Mouse (Mus musculus): ENCODE measurements around the gene Chrnb2. TPM values are rescaled to one million over a fixed set of nuclear protein-coding genes. Genes with fewer than 3 reads are reported as not detected.

The Chrnb2 gene
- polyA plus RNA-seq, 1 experiment from 2014 or later = 0.27 TPM

GRCm38 (mm10) chr3:89704064-89704463 lies 60.4 kb downstream of the Chrnb2 start:
- ATAC-seq (no peak), DNase-seq (ENCODE audit: low spot score) (no peak)
- no peak overlapping the region for H3K4me2 ChIP-seq (replicated peaks; ENCODE audit: low read depth, low read length)
- H3K27ac ChIP-seq (ENCODE audit: low read length) = no peak overlapping the region
- no peaks in the 10 kb centered on the region for H3K27me3 ChIP-seq (replicated peaks; ENCODE audit: insufficient read depth, low read length)
- H3K9ac ChIP-seq (replicated peaks; ENCODE audit: low read depth) = no peak overlapping the region
- TF ChIP-seq CTCF (IDR thresholded peaks at IDR 0.05) (no peak), EP300 (IDR thresholded peaks at IDR 0.05) (no peak)
- 72% methylated on average over 6 of the region's 6 CpGs for WGBS
- no peaks in the 10 kb centered on the region for H3K9me3 ChIP-seq (ENCODE audit: low read length)
- H3K4me1 ChIP-seq (ENCODE audit: insufficient read depth, low read depth, low read length) = no peaks in the 10 kb centered on the region
- no peaks in the 10 kb centered on the region for H3K36me3 ChIP-seq (ENCODE audit: insufficient read depth, low read length)
- H3K4me3 ChIP-seq (ENCODE audit: low read depth, low read length) = no peak overlapping the region

- Histone ChIP-seq H3K27ac (ENCODE audit: low read length) (no peak overlapping the region), H3K36me3 (ENCODE audit: insufficient read depth, low read length) (no peaks in the 10 kb centered on the region), H3K9me3 (ENCODE audit: low read length) (no peaks in the 10 kb centered on the region), H3K9ac (replicated peaks; ENCODE audit: low read depth) (no peak overlapping the region), H3K27me3 (replicated peaks; ENCODE audit: insufficient read depth, low read length) (no peaks in the 10 kb centered on the region), H3K4me3 (ENCODE audit: low read depth, low read length) (no peak overlapping the region), H3K4me2 (replicated peaks; ENCODE audit: low read depth, low read length) (no peak overlapping the region), H3K4me1 (ENCODE audit: insufficient read depth, low read depth, low read length) (no peaks in the 10 kb centered on the region)
- no peak for TF ChIP-seq CTCF (IDR thresholded peaks at IDR 0.05)
- TF ChIP-seq EP300 (IDR thresholded peaks at IDR 0.05) = no peak
- ATAC-seq = no peak
- DNase-seq (ENCODE audit: low spot score) = no peak
- WGBS = 44% methylated on average over 3 of the region's 3 CpGs
Measured at GRCm38 (mm10) chr3:89703596-89703995, 60.8 kb downstream of the Chrnb2 start.

- no peaks in the 10 kb centered on the region for H3K4me1 ChIP-seq (ENCODE audit: insufficient read depth, low read depth, low read length)
- TF ChIP-seq CTCF (IDR thresholded peaks at IDR 0.05) (no peak), EP300 (IDR thresholded peaks at IDR 0.05) (no peak)
- no peak overlapping the region for H3K4me3 ChIP-seq (ENCODE audit: low read depth, low read length)
- H3K4me2 ChIP-seq (replicated peaks; ENCODE audit: low read depth, low read length) = no peak overlapping the region
- no peak for ATAC-seq
- no peaks in the 10 kb centered on the region for H3K9me3 ChIP-seq (ENCODE audit: low read length)
- WGBS = 60% methylated on average over 11 of the region's 11 CpGs
- H3K36me3 ChIP-seq (ENCODE audit: insufficient read depth, low read length) = no peaks in the 10 kb centered on the region
- no peak overlapping the region for H3K9ac ChIP-seq (replicated peaks; ENCODE audit: low read depth)
- no peaks in the 10 kb centered on the region for H3K27me3 ChIP-seq (replicated peaks; ENCODE audit: insufficient read depth, low read length)
- no peak overlapping the region for H3K27ac ChIP-seq (ENCODE audit: low read length)
- DNase-seq (ENCODE audit: low spot score) = no peak
Measured at GRCm38 (mm10) chr3:89700461-89700860, 64.0 kb downstream of the Chrnb2 start.

GRCm38 (mm10) chr3:89698958-89699357 lies 65.5 kb downstream of the Chrnb2 start:
- Histone ChIP-seq H3K36me3 (ENCODE audit: insufficient read depth, low read length) (no peaks in the 10 kb centered on the region), H3K4me3 (ENCODE audit: low read depth, low read length) (no peak overlapping the region)
- WGBS = 91% methylated on average over 1 of the region's 1 CpGs

More at GRCm38 (mm10) chr3:89698958-89699357, 65.5 kb downstream of the Chrnb2 start:
- no peaks in the 10 kb centered on the region for H3K27me3 ChIP-seq (replicated peaks; ENCODE audit: insufficient read depth, low read length)
- ATAC-seq (no peak), DNase-seq (ENCODE audit: low spot score) (no peak)
- no peak overlapping the region for H3K9ac ChIP-seq (replicated peaks; ENCODE audit: low read depth)
- no peaks in the 10 kb centered on the region for H3K9me3 ChIP-seq (ENCODE audit: low read length)
- no peak overlapping the region for H3K4me2 ChIP-seq (replicated peaks; ENCODE audit: low read depth, low read length)
- no peaks in the 10 kb centered on the region for H3K4me1 ChIP-seq (ENCODE audit: insufficient read depth, low read depth, low read length)
- no peak overlapping the region for H3K27ac ChIP-seq (ENCODE audit: low read length)
- TF ChIP-seq EP300 (IDR thresholded peaks at IDR 0.05) (no peak), CTCF (IDR thresholded peaks at IDR 0.05) (no peak)

Other genes starting within 250 kb of the Chrnb2 start
- 1.00 and 1.0 TPM in 2 replicates for gene Kcnn3, start 244.5 kb downstream of the Chrnb2 start, polyA plus RNA-seq (2015; fragmentation: Nextera tagmentation; extraction: Ambion mirVana)
- gene Adar, start 49.6 kb downstream of the Chrnb2 start, polyA plus RNA-seq (2015; fragmentation: Nextera tagmentation; extraction: Ambion mirVana) = 7.5 and 7.9 TPM in 2 replicates
- gene Ube2q1, start 9.0 kb upstream of the Chrnb2 start, polyA plus RNA-seq (2015; fragmentation: Nextera tagmentation; extraction: Ambion mirVana) = 12.4 and 13.4 TPM in 2 replicates
- 11.2 and 12.1 TPM in 2 replicates for gene She, start 66.7 kb upstream of the Chrnb2 start, polyA plus RNA-seq (2015; fragmentation: Nextera tagmentation; extraction: Ambion mirVana)
- gene Il6ra, start 148.6 kb upstream of the Chrnb2 start, polyA plus RNA-seq (2015; fragmentation: Nextera tagmentation; extraction: Ambion mirVana) = 15.7 and 17.9 TPM in 2 replicates
- gene Atp8b2, start 198.9 kb upstream of the Chrnb2 start, polyA plus RNA-seq (2015; fragmentation: Nextera tagmentation; extraction: Ambion mirVana) = 7.1 and 7.4 TPM in 2 replicates
- gene Hax1, start 234.1 kb upstream of the Chrnb2 start, polyA plus RNA-seq (2015; fragmentation: Nextera tagmentation; extraction: Ambion mirVana) = 80.5 and 93.6 TPM in 2 replicates